In the genomic region with DNA sequence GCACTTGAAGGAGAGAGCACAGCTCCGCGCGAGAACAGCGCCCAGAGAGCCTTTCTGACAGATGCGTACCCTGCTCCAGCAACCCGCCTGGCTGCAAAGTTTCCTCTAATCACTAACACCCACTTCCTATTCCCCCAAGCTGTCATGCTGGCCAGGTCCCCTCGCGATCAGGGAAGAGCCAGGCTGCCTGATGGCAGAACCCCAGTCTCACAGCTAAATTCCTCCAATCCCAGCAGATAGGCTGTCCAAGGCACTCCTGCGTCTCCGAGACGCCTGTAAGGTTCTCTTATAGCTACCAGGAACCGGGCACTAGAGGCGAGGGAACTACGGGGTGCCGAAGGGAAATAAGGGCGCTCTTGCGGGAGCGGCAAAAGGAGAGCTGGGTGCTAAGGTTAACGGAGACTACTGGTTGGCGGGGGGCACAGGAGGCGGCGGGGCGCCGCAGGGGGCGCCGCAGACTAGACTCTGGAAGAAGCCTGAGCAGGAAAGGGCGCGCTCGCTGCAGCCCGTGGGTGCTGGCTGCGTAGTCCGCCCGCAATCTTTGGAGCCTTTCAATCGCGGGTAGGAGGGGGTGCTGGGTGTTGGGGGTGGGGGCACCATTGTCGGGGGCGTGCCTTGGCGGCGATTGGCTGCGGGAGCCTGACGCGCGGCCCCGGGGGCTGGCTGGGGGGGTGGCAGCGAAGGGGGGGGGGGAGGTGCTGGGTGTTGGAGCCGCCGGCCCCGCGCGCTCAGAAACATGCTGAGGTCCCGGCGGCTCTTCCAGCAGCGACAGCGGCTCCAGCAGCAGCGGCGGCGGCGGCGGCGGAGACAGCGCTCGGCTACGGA, we compare ENCODE assay signal across 9 mouse cellular contexts. TPM values are rescaled to one million over a fixed set of nuclear protein-coding genes. Genes with fewer than 3 reads are reported as not detected.
DNase-seq lines count a peak whose midpoint lies in the region; ATAC-seq lines count a peak whose summit lies in the region.
"Had no signal": no experiment of that assay in that cellular context is flagged by ENCODE, and none has a peak within 500 bp of the region (broad histone marks: within the 10 kb centered on the region; RNA-seq: fewer than 3 reads in every experiment).

Gene Adrb1 (plus strand): TSS at position 813 of the 825 bp plus-strand sequence.

- peaks cover 6% of the 10 kb centered on the region; the same call in 1 of the 2 replicates for H3K9me3 ChIP-seq in erythroblast, embryonic 14.5 days (ENCODE audit: control insufficient read depth, low read length)
- H3K9me3 ChIP-seq in limb, embryonic 13.5 days = no peaks in the 10 kb centered on the region
- H3K9me3 ChIP-seq in midbrain, embryonic 12.5 days = no peaks in the 10 kb centered on the region
- H3K9me3 ChIP-seq in stomach, embryonic 15.5 days = no peaks in the 10 kb centered on the region

- peaks cover 80% of the 10 kb centered on the region for H3K27me3 ChIP-seq in erythroblast, embryonic 14.5 days (ENCODE audit: control insufficient read depth)
- peaks cover 95% of the 10 kb centered on the region for H3K27me3 ChIP-seq in limb, embryonic 13.5 days
- peaks cover 78% of the 10 kb centered on the region for H3K27me3 ChIP-seq in midbrain, embryonic 12.5 days
- peaks cover 48% of the 10 kb centered on the region for H3K27me3 ChIP-seq in stomach, embryonic 15.5 days (replicated peaks)
- H3K27me3 ChIP-seq: CH12.LX had no signal

- no peak for ATAC-seq in erythroblast, adult 5-6 weeks (replicated peaks; ENCODE audit: low FRiP score, poor library complexity, severe bottlenecking)
- peak; percentile 52 for ATAC-seq in limb, embryonic 13.5 days (ENCODE audit: low FRiP score, low read depth)
- no peak for ATAC-seq in midbrain, embryonic 12.5 days (ENCODE audit: low FRiP score, low read depth)
- ATAC-seq in stomach, embryonic 15.5 days (ENCODE audit: insufficient read depth, low FRiP score, low read depth) = peak; percentile 54

- H3K9ac ChIP-seq in limb, embryonic 13.5 days = peak within 1 kb of the TSS; percentile 67
- peak within 1 kb of the TSS; percentile 56; the same call in 1 of the 2 replicates for H3K9ac ChIP-seq in midbrain, embryonic 12.5 days (replicated peaks)
- H3K9ac ChIP-seq in stomach, embryonic 15.5 days = peak within 1 kb of the TSS; percentile 39; the same call in 1 of the 2 replicates

- H3K27ac ChIP-seq in limb, embryonic 13.5 days = no peak within 1 kb of the TSS
- H3K27ac ChIP-seq in midbrain, embryonic 12.5 days (replicated peaks) = no peak within 1 kb of the TSS
- H3K27ac ChIP-seq in stomach, embryonic 15.5 days = no peak within 1 kb of the TSS; the same call in 1 of the 2 replicates

- peak within 1 kb of the TSS; percentile 95 for H3K4me2 ChIP-seq in limb, embryonic 13.5 days (replicated peaks)
- peak within 1 kb of the TSS; percentile 92 for H3K4me2 ChIP-seq in midbrain, embryonic 12.5 days (replicated peaks)
- H3K4me2 ChIP-seq in stomach, embryonic 15.5 days = peak within 1 kb of the TSS; percentile 92

- DNase-seq in embryo, embryonic 11 days = peak; percentile 63
- peak; percentile 84 for DNase-seq in heart, adult 18-20 months
- peak; percentile 39 to 46 for DNase-seq in kidney, adult 8-10 months

- no peaks in the 10 kb centered on the region for H3K36me3 ChIP-seq in erythroblast, embryonic 14.5 days (ENCODE audit: control insufficient read depth)
- H3K36me3 ChIP-seq in limb, embryonic 13.5 days = no peaks in the 10 kb centered on the region
- H3K36me3 ChIP-seq in midbrain, embryonic 12.5 days = no peaks in the 10 kb centered on the region
- H3K36me3 ChIP-seq in stomach, embryonic 15.5 days = no peaks in the 10 kb centered on the region

- H3K4me3 ChIP-seq in erythroblast, embryonic 14.5 days (replicated peaks) = peak within 1 kb of the TSS; percentile 26
- H3K4me3 ChIP-seq in limb, embryonic 13.5 days = peak within 1 kb of the TSS; percentile 60
- peak within 1 kb of the TSS; percentile 57 for H3K4me3 ChIP-seq in midbrain, embryonic 12.5 days
- peak within 1 kb of the TSS; percentile 57 for H3K4me3 ChIP-seq in stomach, embryonic 15.5 days (replicated peaks)

- WGBS in limb, embryonic 13.5 days = under 1% methylated on average over 35 of the region's 63 CpGs
- WGBS in midbrain, embryonic 12.5 days = under 1% methylated on average over 40 of the region's 63 CpGs
- WGBS in stomach, embryonic 15.5 days = 1% methylated on average over 49 of the region's 63 CpGs

- H3K4me1 ChIP-seq in erythroblast, embryonic 14.5 days (ENCODE audit: control insufficient read depth) = no peaks in the 10 kb centered on the region
- H3K4me1 ChIP-seq in limb, embryonic 13.5 days = peaks cover 31% of the 10 kb centered on the region
- H3K4me1 ChIP-seq in midbrain, embryonic 12.5 days = peaks cover 31% of the 10 kb centered on the region
- H3K4me1 ChIP-seq in stomach, embryonic 15.5 days = peaks cover 26% of the 10 kb centered on the region

RNA-seq across cellular contexts. Expression of gene Adrb1, which starts in this region (rescaled TPM):
- polyA plus RNA-seq in erythroblast, embryonic 14.5 days (2012) = 0.02 and 0.06 TPM in 2 replicates
- not detected in 2 replicates for total RNA-seq in erythroblast, adult 5-6 weeks (2015; ENCODE audit: low replicate concordance)
- not detected in 2 replicates for total RNA-seq in erythroblast, adult 5-6 weeks (2017; ENCODE audit: low replicate concordance)
- total RNA-seq in heart, adult 18-20 months (2021) = 10 to 100 TPM; 15.6 to 15.8 TPM
- polyA plus RNA-seq in limb, embryonic 13.5 days (2015; fragmentation: Nextera tagmentation; extraction: Ambion mirVana) = 0.61 and 0.62 TPM in 2 replicates
- 0.34 and 0.46 TPM in 2 replicates for polyA plus RNA-seq in midbrain, embryonic 12.5 days (2016; fragmentation: Nextera tagmentation; extraction: Ambion mirVana)
- 0.93 and 1.2 TPM in 2 replicates for polyA plus RNA-seq in stomach, embryonic 15.5 days (2015; fragmentation: Nextera tagmentation; extraction: Ambion mirVana)
- total RNA-seq: CH12.LX had no signal

Comparison
In these comparisons a context has a peak if more than half of its experiments do, and no peak if none do; other contexts are left out.
1. RNA of gene Adrb1 (total RNA-seq): 15.6 to 15.8 TPM in heart, adult 18-20 months; not detected in erythroblast, adult 5-6 weeks; every median in the first group is over 10 times any median in the second.
2. Peak in ATAC-seq, H3K4me3 ChIP-seq, H3K9ac ChIP-seq and H3K4me2 ChIP-seq in limb, embryonic 13.5 days; RNA of the gene not detected or under 1 TPM.
3. Peak in every context shown above with its lines, with median percentiles within 50 percentile points of each other: H3K4me3 ChIP-seq, DNase-seq, H3K4me2 ChIP-seq and H3K9ac ChIP-seq.